Mouse (Mus musculus) liver, adult 2 months (tissue): ENCODE data around the gene Gm20479. TPM values are rescaled to one million over a fixed set of nuclear protein-coding genes. Genes with fewer than 3 reads are reported as not detected.

Experiments
- DNase-seq: peaks from one replicate; pipeline ENCODE4 v3.0.0-alpha.2; 2011; ENCODE audit warnings: low read depth, low spot score; ENCODE audit errors: extremely low read depth
- H3K27ac ChIP-seq: fragments of 200-500 bp; replicated peaks from 2 replicates; pipeline ENCODE4 v1.5.1; 2012; ENCODE audit warnings: low read depth, mild to moderate bottlenecking, control low read depth, inconsistent platforms, low read length; ENCODE audit not compliant: insufficient read depth
- H3K27me3 ChIP-seq: fragments of 200-500 bp; 2 replicates; pipeline ENCODE4 v1.6.1; 2012; ENCODE audit warnings: mild to moderate bottlenecking, moderate library complexity, low read length, inconsistent platforms; ENCODE audit not compliant: control insufficient read depth, insufficient read depth
- H3K36me3 ChIP-seq: fragments of 200-500 bp; 2 replicates; pipeline ENCODE4 v1.6.1; 2012; ENCODE audit warnings: low read length, inconsistent platforms; ENCODE audit not compliant: control insufficient read depth, insufficient read depth
- H3K4me1 ChIP-seq: fragments of 200-500 bp; 2 replicates; pipeline ENCODE4 v1.6.1; 2011; ENCODE audit warnings: low read length; ENCODE audit not compliant: control insufficient read depth, insufficient read depth
- H3K4me3 ChIP-seq: fragments of 200-500 bp; 2 replicates; pipeline ENCODE4 v1.5.1; 2011; ENCODE audit warnings: low read depth, mild to moderate bottlenecking, control low read depth, low read length, moderate library complexity; ENCODE audit not compliant: insufficient read depth
- H3K79me2 ChIP-seq: fragments of 200-500 bp; 2 replicates; pipeline ENCODE4 v1.6.1; 2012; ENCODE audit warnings: inconsistent platforms, mild to moderate bottlenecking, low read length, moderate library complexity; ENCODE audit not compliant: control insufficient read depth, insufficient read depth
- H3K9ac ChIP-seq: fragments of 200-500 bp; 2 replicates; pipeline ENCODE4 v1.6.1; 2012; ENCODE audit warnings: low read depth, mild to moderate bottlenecking, control low read depth, inconsistent platforms, low read length
- CTCF ChIP-seq: fragments of 200-500 bp; IDR thresholded peaks from 2 replicates; pipeline ENCODE4 v1.5.1; 2011; ENCODE audit warnings: low read depth, low read length, control low read depth
- POLR2A ChIP-seq: fragments of 200-500 bp; IDR thresholded peaks from 2 replicates; pipeline ENCODE4 v1.6.1; 2011; ENCODE audit warnings: low read length, control low read depth; ENCODE audit not compliant: insufficient read depth; ENCODE audit errors: extremely low read depth
- WGBS: fragments of 180-500 bp; shearing (Covaris S2); methylation state at CpG from one replicate; pipeline ENCODE4 v1.1.7; 2018; 5-methylcytosine and 5-hydroxymethylcytosine counted together
- polyA plus RNA-seq: library from polyadenylated mRNA; depleted of rRNA; stranded (reverse); fragments of >200 nt; gene quantifications from 2 replicates; pipeline ENCODE4 v1.2.3, GENCODE M21; 2012
- total RNA-seq: library from RNA; depleted of rRNA; stranded (reverse); fragments of >200 nt; gene quantifications from 2 replicates; pipeline ENCODE4 v1.2.3, GENCODE M21; 2014

The Gm20479 gene
- total and polyA plus RNA-seq, 2 experiments: not detected

DNA sequence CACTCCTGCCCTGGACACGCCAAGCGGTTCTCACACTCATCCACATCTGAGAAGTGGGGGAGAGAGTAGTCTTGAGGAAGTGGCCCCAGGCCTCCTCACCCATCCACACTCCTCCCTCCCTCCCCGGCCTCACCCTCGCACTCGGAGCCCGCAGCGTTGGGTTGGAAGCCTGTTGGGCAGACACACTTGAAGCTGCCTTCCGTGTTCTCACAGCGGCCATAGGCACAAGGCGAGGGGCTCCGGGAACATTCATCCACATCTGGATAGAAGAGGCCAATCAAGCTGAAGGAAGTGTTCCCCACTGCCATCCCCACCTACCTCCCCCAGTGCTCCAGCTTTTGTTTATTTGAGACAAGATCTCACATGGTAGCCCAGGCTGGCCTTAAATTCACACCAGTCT is 33.1 kb downstream of the Gm20479 start:
- no peak for DNase-seq
- Histone ChIP-seq H3K79me2 (no peaks in the 10 kb centered on the region), H3K36me3 (no peaks in the 10 kb centered on the region), H3K4me1 (peaks cover 2% of the 10 kb centered on the region; the same call in 1 of the 2 replicates), H3K27me3 (no peaks in the 10 kb centered on the region), H3K27ac (no peak overlapping the region), H3K4me3 (no peak overlapping the region), H3K9ac (no peak overlapping the region)
- TF ChIP-seq CTCF (no peak), POLR2A (no peak)
- WGBS: 97% methylated on average over 11 of the region's 11 CpGs

GRCm38 (mm10) chr7:27323001-27323400 is 34.2 kb downstream of the Gm20479 start:
- H3K4me1 ChIP-seq: peaks cover 2% of the 10 kb centered on the region; the same call in 1 of the 2 replicates
- DNase-seq: no peak
- H3K9ac ChIP-seq: no peak overlapping the region
- no peaks in the 10 kb centered on the region for H3K36me3 ChIP-seq
- no peaks in the 10 kb centered on the region for H3K27me3 ChIP-seq
- TF ChIP-seq POLR2A (no peak), CTCF (no peak)
- H3K79me2 ChIP-seq: no peaks in the 10 kb centered on the region
- H3K27ac ChIP-seq: no peak overlapping the region
- WGBS: 94% methylated on average over 5 of the region's 5 CpGs
- H3K4me3 ChIP-seq: no peak overlapping the region

DNA sequence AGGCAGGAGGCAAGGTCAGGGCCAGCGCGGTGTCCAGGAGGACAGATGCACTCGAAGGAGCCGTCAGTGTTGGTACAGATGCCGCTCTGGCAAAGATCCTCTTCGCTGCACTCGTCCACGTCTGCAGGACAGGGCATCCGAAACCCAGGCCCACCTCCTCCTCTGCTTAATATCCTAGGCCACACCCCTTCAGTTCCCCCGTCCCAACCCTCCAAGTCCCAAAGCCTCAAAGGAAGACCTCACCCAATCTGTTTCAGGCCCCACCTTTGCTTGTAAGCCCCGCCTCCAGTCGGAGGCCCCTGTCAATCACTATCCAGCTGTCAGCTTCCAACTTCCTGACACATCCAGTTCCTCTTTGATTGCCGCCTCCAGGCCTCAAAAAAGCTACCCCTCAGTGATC is 34.9 kb downstream of the Gm20479 start:
- Histone ChIP-seq H3K9ac (no peak overlapping the region), H3K79me2 (no peaks in the 10 kb centered on the region), H3K4me3 (no peak overlapping the region), H3K27me3 (no peaks in the 10 kb centered on the region), H3K36me3 (no peaks in the 10 kb centered on the region), H3K4me1 (peaks cover 2% of the 10 kb centered on the region; the same call in 1 of the 2 replicates), H3K27ac (no peak overlapping the region)
- TF ChIP-seq CTCF (no peak), POLR2A (no peak)
- WGBS: 63% methylated on average over 13 of the region's 13 CpGs
- no peak for DNase-seq

GRCm38 (mm10) chr7:27319411-27319810 is 37.8 kb downstream of the Gm20479 start:
- WGBS: 92% methylated on average over 22 of the region's 22 CpGs
- DNase-seq: no peak
- Histone ChIP-seq H3K27ac (no peak overlapping the region), H3K4me3 (no peak overlapping the region), H3K27me3 (no peaks in the 10 kb centered on the region), H3K79me2 (no peaks in the 10 kb centered on the region), H3K9ac (no peak overlapping the region), H3K4me1 (no peaks in the 10 kb centered on the region), H3K36me3 (no peaks in the 10 kb centered on the region)
- TF ChIP-seq CTCF: no peak

- WGBS: 75% methylated on average over 7 of the region's 7 CpGs
- Histone ChIP-seq H3K27ac (no peak overlapping the region), H3K4me1 (no peaks in the 10 kb centered on the region), H3K9ac (no peak overlapping the region), H3K79me2 (no peaks in the 10 kb centered on the region), H3K36me3 (no peaks in the 10 kb centered on the region), H3K27me3 (no peaks in the 10 kb centered on the region), H3K4me3 (no peak overlapping the region)
- DNase-seq: no peak
- TF ChIP-seq POLR2A: no peak
- TF ChIP-seq CTCF: no peak
These were observed 41.3 kb downstream of the Gm20479 start for GRCm38 (mm10) chr7:27315958-27316357.

- Histone ChIP-seq H3K36me3 (no peaks in the 10 kb centered on the region), H3K79me2 (no peaks in the 10 kb centered on the region), H3K9ac (no peak overlapping the region), H3K4me1 (peaks cover 2% of the 10 kb centered on the region; the same call in 1 of the 2 replicates), H3K4me3 (no peak overlapping the region), H3K27me3 (no peaks in the 10 kb centered on the region; the same call in 1 of the 2 replicates), H3K27ac (no peak overlapping the region)
- peak; percentile 24; the same call in 1 of the 2 replicates for TF ChIP-seq CTCF
- no peak for TF ChIP-seq POLR2A
- WGBS: 93% methylated on average over 3 of the region's 3 CpGs
- no peak for DNase-seq
These were observed 42.8 kb downstream of the Gm20479 start for GRCm38 (mm10) chr7:27314393-27314792.
